Mouse (Mus musculus) thymus, postnatal 10 days (tissue): ENCODE data around the gene Phkg1.

Experiments used
- DNase-seq, 2 experiments: peaks; one replicate each; pipeline ENCODE4 v3.0.0; 2021; ENCODE audit warnings: low spot score in 2 of 2

Phkg1 gene

GRCm38 (mm10) chr5:129844848-129845247, 53.5 kb downstream of the Phkg1 start:
- DNase-seq = no peak
